Mouse (Mus musculus) intestine, postnatal 0 days (tissue): ENCODE results near the gene Smg6. TPM values are rescaled to one million over a fixed set of nuclear protein-coding genes. Genes with fewer than 3 reads are reported as not detected.
"Not testable (repeated sequence)": the region's sequence is repeated elsewhere in the genome, so short reads cannot be mapped to it uniquely, and the experiment has no call there.

ENCODE experiments used
- ATAC-seq: fragments of 200-750 bp; cut with Nextera tagmentation; 2 replicates; pipeline ENCODE4 v1.8.0; 2017; ENCODE audit warnings: mild to moderate bottlenecking, moderate TSS enrichment, moderate library complexity
- H3K27ac ChIP-seq: fragments of 300-500 bp; sonication (generic); 2 replicates; pipeline ENCODE4 v1.5.1; 2014; ENCODE audit warnings: mild to moderate bottlenecking, low read depth, low read length, moderate library complexity
- H3K27me3 ChIP-seq: fragments of 300-500 bp; sonication (generic); replicated peaks from 2 replicates; pipeline ENCODE4 v1.6.1; 2014; ENCODE audit warnings: low read length, mixed read lengths; ENCODE audit not compliant: control insufficient read depth, insufficient read depth
- H3K36me3 ChIP-seq: fragments of 300-500 bp; sonication (generic); 2 replicates; pipeline ENCODE4 v1.6.1; 2014; ENCODE audit warnings: mild to moderate bottlenecking, moderate library complexity; ENCODE audit not compliant: control insufficient read depth, insufficient read depth
- H3K4me1 ChIP-seq: fragments of 300-500 bp; sonication (generic); replicated peaks from 2 replicates; pipeline ENCODE4 v1.6.1; 2014; ENCODE audit warnings: antibody characterized with exemption, low read length, mixed read lengths; ENCODE audit not compliant: control insufficient read depth, insufficient read depth
- H3K4me2 ChIP-seq: fragments of 300-500 bp; sonication (generic); replicated peaks from 2 replicates; pipeline ENCODE4 v1.6.1; 2014; ENCODE audit warnings: low read depth, mild to moderate bottlenecking, moderate library complexity
- H3K4me3 ChIP-seq: fragments of 300-500 bp; sonication (generic); 2 replicates; pipeline ENCODE4 v1.5.1; 2014; ENCODE audit warnings: low read depth, low read length
- H3K9ac ChIP-seq: fragments of 300-500 bp; sonication (generic); 2 replicates; pipeline ENCODE4 v1.6.1; 2014; ENCODE audit warnings: mild to moderate bottlenecking, low read depth, low read length
- H3K9me3 ChIP-seq: fragments of 300-500 bp; sonication (generic); 2 replicates; pipeline ENCODE4 v1.6.1; 2016; ENCODE audit warnings: mixed run types; ENCODE audit not compliant: control insufficient read depth
- CTCF ChIP-seq: sonication (generic); IDR thresholded peaks from 2 replicates; pipeline ENCODE4 v1.5.1; 2016; ENCODE audit warnings: low read depth, mild to moderate bottlenecking, control low read depth, antibody characterized with exemption, moderate library complexity
- WGBS: fragments of 180-500 bp; shearing (Covaris S2); extraction: QIAGEN DNeasy Blood & Tissue Kit; methylation state at CpG from one replicate; pipeline ENCODE4 v1.1.7; 2014; 5-methylcytosine and 5-hydroxymethylcytosine counted together
- polyA plus RNA-seq: library from polyadenylated mRNA; unstranded; fragments of >200 nt; fragmentation: Nextera tagmentation; extraction: Ambion mirVana; gene quantifications from 2 replicates; pipeline ENCODE4 v1.2.1, GENCODE M21; 2015

Smg6 gene
- polyA plus RNA-seq, 1 experiment from 2014 or later, result 6.5 TPM

DNA sequence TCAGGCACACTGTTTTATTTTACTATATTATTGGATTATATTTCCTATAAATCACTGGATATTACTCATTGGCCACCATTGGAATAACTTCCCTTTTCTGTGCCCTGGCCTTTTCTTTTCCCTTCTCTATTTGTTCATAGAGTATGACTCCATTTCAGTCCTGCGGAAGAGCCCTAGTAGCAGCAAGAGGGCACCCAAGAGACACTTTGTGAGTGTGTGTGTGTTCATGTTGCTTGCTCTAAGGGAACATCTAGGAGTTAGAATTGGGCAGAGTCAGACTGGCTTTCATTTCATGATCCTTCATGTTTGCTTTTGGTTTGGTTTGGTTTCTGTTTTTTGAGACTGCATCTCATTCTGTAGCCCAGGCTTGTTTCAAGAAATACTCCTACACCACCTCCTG is 68.5 kb downstream of the Smg6 start:
- no peak overlapping the region for H3K4me3 ChIP-seq
- H3K4me1 ChIP-seq, result no peaks in the 10 kb centered on the region
- WGBS, result 84% methylated on average over 1 of the region's 1 CpGs
- no peak for ATAC-seq
- no peak overlapping the region for H3K27ac ChIP-seq
- no peak overlapping the region for H3K4me2 ChIP-seq
- H3K9me3 ChIP-seq, result no peaks in the 10 kb centered on the region
- TF ChIP-seq CTCF, result peak; percentile 48
- peaks cover 24% of the 10 kb centered on the region; the same call in 1 of the 2 replicates for H3K36me3 ChIP-seq
- no peaks in the 10 kb centered on the region for H3K27me3 ChIP-seq
- no peak overlapping the region for H3K9ac ChIP-seq

DNA sequence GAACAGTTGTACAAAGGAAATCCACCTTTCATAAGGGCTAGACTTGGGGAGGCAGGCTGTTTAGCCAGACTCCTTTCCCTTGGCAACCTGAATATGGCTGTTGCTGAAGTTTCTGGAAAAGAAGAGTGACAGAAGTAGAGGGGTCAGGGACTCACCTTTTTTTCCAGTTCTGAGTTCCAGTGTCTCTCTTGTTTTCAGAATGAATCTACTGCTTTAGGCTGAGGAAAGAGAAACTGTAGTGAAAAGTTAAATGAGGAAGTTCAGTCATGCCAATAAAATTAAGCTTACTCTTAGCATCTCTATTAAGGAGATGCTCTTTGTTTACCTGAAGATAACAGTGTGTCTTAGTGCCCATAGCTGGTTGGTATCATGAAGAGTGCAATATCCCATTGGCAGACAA is 69.2 kb downstream of the Smg6 start:
- no peak for ATAC-seq

GRCm38 (mm10) chr11:74996482-74996881 is 70.9 kb downstream of the Smg6 start:
- no peak overlapping the region for H3K27ac ChIP-seq
- 0 out of 2 replicates have a peak, but pooled peaks cover 14% of the 10 kb centered on the region for H3K36me3 ChIP-seq
- no peak overlapping the region for H3K9ac ChIP-seq
- H3K4me1 ChIP-seq, result no peaks in the 10 kb centered on the region
- no peak overlapping the region for H3K4me2 ChIP-seq
- no peak for ATAC-seq
- H3K4me3 ChIP-seq, result no peak overlapping the region
- no peak for TF ChIP-seq CTCF
- no peaks in the 10 kb centered on the region for H3K27me3 ChIP-seq
- WGBS, result 81% methylated on average over 1 of the region's 1 CpGs
- no peaks in the 10 kb centered on the region for H3K9me3 ChIP-seq

More for the DNA sequence above, 69.2 kb downstream of the Smg6 start:
- Histone ChIP-seq H3K36me3 (peaks cover 24% of the 10 kb centered on the region; the same call in 1 of the 2 replicates), H3K4me3 (no peak overlapping the region), H3K27ac (no peak overlapping the region), H3K4me2 (no peak overlapping the region), H3K27me3 (no peaks in the 10 kb centered on the region), H3K9ac (no peak overlapping the region), H3K9me3 (no peaks in the 10 kb centered on the region), H3K4me1 (no peaks in the 10 kb centered on the region)
- TF ChIP-seq CTCF, result no peak

- no peak for TF ChIP-seq CTCF
- Histone ChIP-seq H3K4me1 (no peaks in the 10 kb centered on the region), H3K9ac (no peak overlapping the region), H3K4me3 (no peak overlapping the region), H3K27me3 (no peaks in the 10 kb centered on the region), H3K36me3 (no peaks in the 10 kb centered on the region), H3K9me3 (no peaks in the 10 kb centered on the region), H3K27ac (no peak overlapping the region), H3K4me2 (no peak overlapping the region)
- no peak for ATAC-seq
- WGBS, result 65% methylated on average over 10 of the region's 10 CpGs
These were observed 75.4 kb downstream of the Smg6 start for GRCm38 (mm10) chr11:75000869-75001653.

DNA sequence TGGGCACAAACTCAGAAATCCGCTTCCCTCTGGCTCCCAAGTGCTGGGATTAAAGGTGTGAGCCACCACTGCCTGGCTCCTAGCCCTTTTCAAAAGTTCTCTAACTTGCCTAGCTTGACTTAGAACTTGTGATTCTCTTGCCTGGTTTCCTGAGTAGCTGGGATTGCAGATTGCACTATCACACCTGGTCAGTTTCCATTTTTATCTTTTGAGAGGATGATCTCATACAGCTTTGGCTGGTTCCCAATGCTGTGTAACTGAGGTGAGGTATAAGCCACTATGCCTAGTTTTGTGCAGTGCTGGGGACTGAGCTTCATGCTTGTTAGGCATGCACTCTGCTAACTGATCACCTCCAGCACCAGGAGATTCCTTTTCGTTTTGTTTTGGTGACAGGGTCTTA is 82.6 kb downstream of the Smg6 start:
- Histone ChIP-seq H3K4me1 (no peaks in the 10 kb centered on the region), H3K9ac (no peak overlapping the region), H3K4me3 (no peak overlapping the region), H3K36me3 (no peaks in the 10 kb centered on the region), H3K9me3 (no peaks in the 10 kb centered on the region), H3K27ac (no peak overlapping the region), H3K27me3 (no peaks in the 10 kb centered on the region), H3K4me2 (no peak overlapping the region)
- no peak for ATAC-seq
- no peak for TF ChIP-seq CTCF
- 77% methylated on average over 2 of the region's 2 CpGs for WGBS

DNA sequence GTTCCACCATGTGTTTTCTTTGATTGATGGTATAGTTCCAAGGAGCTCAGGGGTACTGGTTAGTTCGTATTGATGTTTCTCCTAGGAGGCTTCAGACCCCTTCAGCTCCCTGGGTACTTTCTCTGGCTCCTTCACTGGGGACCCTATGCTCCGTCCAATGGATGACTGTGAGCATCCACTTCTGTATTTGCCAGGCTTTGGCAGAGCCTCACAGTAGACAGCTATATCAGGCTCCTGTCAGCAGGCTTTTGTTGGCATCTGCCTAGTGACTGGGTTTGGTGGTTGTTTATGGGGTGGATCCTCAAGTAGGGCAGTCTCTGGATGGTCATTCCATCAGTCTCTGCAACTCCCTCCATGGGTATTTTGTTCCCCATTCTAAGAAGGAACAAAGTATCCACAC is 83.9 kb downstream of the Smg6 start:
- H3K9ac ChIP-seq, H3K36me3 ChIP-seq, H3K4me3 ChIP-seq, H3K4me2 ChIP-seq, H3K4me1 ChIP-seq, H3K9me3 ChIP-seq, H3K27ac ChIP-seq, H3K27me3 ChIP-seq, ATAC-seq: not testable (repeated sequence)
- 89% methylated on average over 2 of the region's 2 CpGs for WGBS
